In the genomic region with DNA sequence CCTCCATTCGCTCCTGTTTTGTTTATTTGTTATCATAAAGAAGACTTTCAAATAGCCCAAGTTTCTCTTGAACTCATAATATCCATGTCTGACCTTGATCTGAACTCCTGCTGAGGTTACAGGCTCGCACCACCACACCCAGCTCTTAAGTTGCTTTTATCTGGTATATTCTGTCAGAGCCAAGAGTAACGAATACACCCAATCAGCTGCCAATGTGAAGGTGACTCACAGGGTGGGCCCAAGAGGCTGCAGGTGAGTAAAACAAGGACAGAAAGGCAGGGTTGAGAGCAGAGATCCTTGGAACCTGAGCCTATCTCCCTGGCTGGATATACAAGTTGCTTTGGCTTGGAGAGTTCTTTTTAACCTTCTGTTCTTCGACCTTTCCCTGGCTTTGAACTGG, we compare ENCODE assay signal across 20 mouse cellular contexts. TPM values are rescaled to one million over a fixed set of nuclear protein-coding genes. Genes with fewer than 3 reads are reported as not detected.
"Had no signal": no experiment of that assay in that cellular context is flagged by ENCODE, and none has a peak within 500 bp of the region (broad histone marks: within the 10 kb centered on the region; RNA-seq: fewer than 3 reads in every experiment).

No protein-coding gene starts in this region.

- DNase-seq: kidney, adult 9 months; kidney, postnatal 36 days; lung, adult 18-20 months; lung, postnatal 36 days; right cerebral cortex, postnatal 14 days; thymus, postnatal 4 days had no signal

RNA-seq across cellular contexts. Expression of a gene that starts 52.4 kb away (rescaled TPM):
- total RNA-seq: layer of hippocampus, adult 8-10 months; layer of hippocampus, postnatal 14 days; left cerebral cortex, adult 2 months; left cerebral cortex, postnatal 25 days; megakaryocyte progenitor cell, adult 5-6 weeks; midbrain, postnatal 0 days had no signal
- polyA plus RNA-seq: kidney, postnatal 0 days; limb, embryonic 11.5 days; limb, embryonic 15.5 days; liver, embryonic 14.5 days; lung, embryonic 16.5 days; midbrain, embryonic 13.5 days; midbrain, postnatal 0 days; neural tube, embryonic 14.5 days; stomach, embryonic 16.5 days had no signal

RNA-seq across cellular contexts. Expression of a gene that starts 56.7 kb away (rescaled TPM):
- total RNA-seq: layer of hippocampus, adult 8-10 months; left cerebral cortex, adult 2 months; left cerebral cortex, postnatal 25 days; megakaryocyte progenitor cell, adult 5-6 weeks had no signal
- polyA plus RNA-seq: kidney, postnatal 0 days; limb, embryonic 11.5 days; liver, embryonic 14.5 days; lung, embryonic 16.5 days; midbrain, embryonic 13.5 days; midbrain, postnatal 0 days; neural tube, embryonic 14.5 days had no signal
